Mouse (Mus musculus) hindbrain, embryonic 14.5 days (tissue): Measurements from ENCODE around the gene Notch1. TPM values are rescaled to one million over a fixed set of nuclear protein-coding genes. Genes with fewer than 3 reads are reported as not detected.

ENCODE experiments used
- ATAC-seq: fragments of 200-750 bp; cut with Nextera tagmentation; 2 replicates; pipeline ENCODE4 v1.8.0; 2017; ENCODE audit warnings: moderate number of reproducible peaks, mild to moderate bottlenecking, moderate TSS enrichment, moderate library complexity; ENCODE audit not compliant: low FRiP score
- DNase-seq: peaks from one replicate; pipeline ENCODE4 v3.0.0-alpha.2; 2015; ENCODE audit warnings: low spot score
- H3K27ac ChIP-seq: fragments of 300-500 bp; sonication (generic); 2 replicates; pipeline ENCODE4 v1.5.1; 2014; ENCODE audit warnings: mild to moderate bottlenecking, moderate library complexity
- H3K27me3 ChIP-seq: fragments of 300-500 bp; sonication (generic); 2 replicates; pipeline ENCODE4 v1.6.1; 2014; ENCODE audit warnings: mild to moderate bottlenecking, low read length, mixed read lengths; ENCODE audit not compliant: control insufficient read depth, insufficient read depth
- H3K36me3 ChIP-seq: fragments of 300-500 bp; sonication (generic); replicated peaks from 2 replicates; pipeline ENCODE4 v1.6.1; 2014; ENCODE audit not compliant: control insufficient read depth, insufficient read depth
- H3K4me1 ChIP-seq: fragments of 300-500 bp; sonication (generic); replicated peaks from 2 replicates; pipeline ENCODE4 v1.6.1; 2014; ENCODE audit warnings: antibody characterized with exemption, low read length, mixed read lengths; ENCODE audit not compliant: control insufficient read depth, insufficient read depth
- H3K4me2 ChIP-seq: fragments of 300-500 bp; sonication (generic); replicated peaks from 2 replicates; pipeline ENCODE4 v1.6.1; 2014; ENCODE audit warnings: mild to moderate bottlenecking, moderate library complexity
- H3K4me3 ChIP-seq: fragments of 300-500 bp; sonication (generic); replicated peaks from 2 replicates; pipeline ENCODE4 v1.5.1; 2014; ENCODE audit warnings: mild to moderate bottlenecking, low read length
- H3K9ac ChIP-seq: fragments of 300-500 bp; sonication (generic); 2 replicates; pipeline ENCODE4 v1.6.1; 2014
- H3K9me3 ChIP-seq: fragments of 300-500 bp; sonication (generic); 2 replicates; pipeline ENCODE4 v1.6.1; 2016; ENCODE audit warnings: low read length; ENCODE audit not compliant: control insufficient read depth
- WGBS: fragments of 180-500 bp; shearing (Covaris S2); extraction: QIAGEN DNeasy Blood & Tissue Kit; methylation state at CpG from one replicate; pipeline ENCODE4 v1.1.7; 2014; 5-methylcytosine and 5-hydroxymethylcytosine counted together
- polyA plus RNA-seq: library from polyadenylated mRNA; unstranded; fragments of >200 nt; fragmentation: Nextera tagmentation; extraction: Ambion mirVana; gene quantifications from 2 replicates; pipeline ENCODE4 v1.2.1, GENCODE M21; 2014

Notch1 gene
- polyA plus RNA-seq, 1 experiment from 2014 or later = 23.3 TPM

DNA sequence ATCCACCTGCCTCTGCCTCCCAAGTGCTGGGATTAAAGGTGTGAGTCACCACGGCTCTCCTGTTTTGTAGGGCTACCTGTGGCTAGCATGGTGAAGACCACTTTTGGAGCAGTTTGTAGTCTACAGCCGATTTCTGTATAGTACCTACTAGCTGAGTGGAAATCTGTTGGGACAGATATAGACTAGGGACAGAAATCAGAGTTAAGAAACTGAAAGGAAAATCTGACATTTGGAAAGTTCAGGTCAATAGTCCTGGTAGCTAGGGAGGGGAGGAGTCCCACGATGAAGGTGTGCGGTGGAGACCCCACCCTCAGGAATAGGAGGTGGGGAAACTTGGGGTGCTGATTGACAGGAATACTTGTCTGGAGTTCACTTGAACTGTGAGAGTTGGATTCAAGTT, 5.9 kb upstream of the Notch1 start:
- no peaks in the 10 kb centered on the region for H3K4me1 ChIP-seq
- no peaks in the 10 kb centered on the region for H3K9me3 ChIP-seq
- no peak overlapping the region for H3K4me3 ChIP-seq
- no peak for ATAC-seq
- no peaks in the 10 kb centered on the region for H3K36me3 ChIP-seq
- no peaks in the 10 kb centered on the region for H3K27me3 ChIP-seq
- DNase-seq = no peak
- 95% methylated on average over 4 of the region's 4 CpGs for WGBS
- no peak overlapping the region for H3K9ac ChIP-seq
- no peak overlapping the region for H3K27ac ChIP-seq
- no peak overlapping the region for H3K4me2 ChIP-seq

DNA sequence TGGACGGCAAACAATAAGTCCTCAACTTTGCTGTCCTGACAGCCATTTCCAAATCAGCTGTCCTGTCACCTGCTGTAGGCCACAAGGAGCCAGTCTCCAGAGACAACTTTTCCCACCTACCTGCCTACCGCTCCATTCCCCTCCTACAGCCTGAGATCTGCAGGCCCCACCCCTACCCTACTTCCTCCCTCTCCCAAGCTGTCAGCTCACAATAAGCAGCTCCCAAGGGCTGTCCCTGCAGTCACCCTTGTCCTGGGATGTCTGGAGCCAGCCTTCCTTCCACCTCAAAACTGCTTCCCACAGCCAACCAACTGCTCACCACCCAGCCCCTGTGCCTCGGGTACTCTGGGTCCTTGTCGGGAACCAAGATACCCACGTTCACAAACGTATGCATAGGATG, 3.3 kb upstream of the Notch1 start:
- Histone ChIP-seq H3K27me3 (no peaks in the 10 kb centered on the region), H3K9ac (no peak overlapping the region), H3K27ac (no peak overlapping the region), H3K36me3 (no peaks in the 10 kb centered on the region), H3K4me1 (peaks cover 8% of the 10 kb centered on the region; the same call in 1 of the 2 replicates), H3K4me3 (no peak overlapping the region), H3K9me3 (no peaks in the 10 kb centered on the region), H3K4me2 (no peak overlapping the region)
- DNase-seq = no peak
- WGBS = 95% methylated on average over 6 of the region's 6 CpGs
- no peak for ATAC-seq

DNA sequence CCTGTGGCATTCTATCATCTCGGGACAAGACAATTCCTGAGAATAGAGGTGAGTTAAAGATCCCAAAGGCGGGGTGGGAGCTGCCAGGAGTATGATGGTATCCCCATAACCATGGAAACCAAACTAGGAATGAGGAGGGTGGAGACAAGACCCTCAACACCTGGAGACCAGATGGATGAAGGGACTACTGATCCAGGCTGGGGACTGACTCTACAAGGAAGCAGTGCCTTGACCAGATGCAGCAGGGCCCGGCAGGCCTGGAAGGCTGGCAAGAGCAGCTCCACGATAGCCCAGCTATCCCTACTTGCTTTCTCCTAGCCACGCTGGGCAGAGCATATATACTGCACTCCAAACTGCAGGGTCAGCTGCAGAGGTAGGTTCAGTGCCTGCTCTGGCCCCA, 524 bp upstream of the Notch1 start:
- DNase-seq = no peak
- Histone ChIP-seq H3K27me3 (no peaks in the 10 kb centered on the region), H3K9me3 (no peaks in the 10 kb centered on the region), H3K9ac (no peak overlapping the region), H3K4me1 (peaks cover 8% of the 10 kb centered on the region; the same call in 1 of the 2 replicates), H3K4me2 (no peak overlapping the region), H3K27ac (no peak overlapping the region), H3K4me3 (no peak overlapping the region), H3K36me3 (no peaks in the 10 kb centered on the region)
- no peak for ATAC-seq
- 90% methylated on average over 5 of the region's 5 CpGs for WGBS

DNA sequence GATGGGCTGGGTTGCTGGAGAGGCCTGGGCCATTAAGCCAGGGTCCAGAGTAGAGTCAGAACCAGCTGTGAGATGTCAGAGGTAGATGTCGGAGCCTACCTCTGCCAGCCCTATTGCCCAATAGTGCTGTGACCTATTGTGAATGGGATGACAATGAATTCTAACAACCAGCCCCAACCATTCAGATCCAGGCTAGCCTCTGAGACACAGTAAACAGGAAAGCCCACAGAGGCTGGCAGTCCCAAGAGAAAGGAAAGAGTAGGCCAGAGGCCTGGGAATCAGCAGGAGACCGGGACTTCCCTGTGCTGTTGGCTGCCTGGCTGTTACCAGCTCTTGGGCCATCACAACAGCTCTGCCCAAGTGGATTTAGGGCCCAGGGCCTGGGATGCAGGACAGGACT, 1.1 kb downstream of the Notch1 start:
- 65% methylated on average over 2 of the region's 2 CpGs for WGBS
- DNase-seq (no peak), ATAC-seq (no peak)
- H3K4me1 ChIP-seq = peaks cover 8% of the 10 kb centered on the region; the same call in 1 of the 2 replicates
- H3K4me3 ChIP-seq = no peak overlapping the region
- H3K27ac ChIP-seq = no peak overlapping the region
- no peaks in the 10 kb centered on the region for H3K27me3 ChIP-seq
- no peaks in the 10 kb centered on the region for H3K36me3 ChIP-seq
- H3K9me3 ChIP-seq = no peaks in the 10 kb centered on the region
- H3K4me2 ChIP-seq = no peak overlapping the region
- no peak overlapping the region for H3K9ac ChIP-seq

DNA sequence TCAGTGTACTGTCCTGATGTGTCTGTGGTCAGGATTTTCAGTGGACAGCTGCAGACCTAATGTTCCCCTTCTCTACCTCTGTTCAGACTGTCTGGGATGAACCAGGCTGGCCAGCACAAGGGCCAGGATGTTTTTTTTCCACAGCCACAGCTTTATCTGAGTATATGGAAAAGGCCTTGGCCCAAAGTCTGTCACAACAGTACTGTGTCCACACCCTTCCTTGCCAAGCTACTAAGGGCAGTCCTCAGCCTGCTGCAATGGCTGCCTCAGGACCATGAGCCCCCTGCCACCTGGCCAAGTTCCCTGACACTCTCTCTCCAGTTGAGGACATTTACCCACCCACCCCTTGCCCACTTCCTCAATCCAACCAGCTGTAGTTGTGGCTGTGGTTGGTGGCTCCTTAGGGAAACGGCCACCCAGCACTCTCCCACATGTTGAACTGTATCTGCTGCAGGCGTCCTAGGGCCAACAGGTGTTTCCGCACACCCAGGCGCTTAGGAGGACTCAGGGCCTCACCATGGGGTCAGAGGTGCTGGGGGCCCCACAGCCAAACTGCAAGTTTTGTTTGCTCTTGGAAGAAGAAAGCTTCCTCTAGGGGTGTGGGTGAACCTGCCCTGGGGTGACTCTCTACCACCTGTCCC, 3.2 kb downstream of the Notch1 start:
- peaks cover 8% of the 10 kb centered on the region; the same call in 1 of the 2 replicates for H3K4me1 ChIP-seq

DNA sequence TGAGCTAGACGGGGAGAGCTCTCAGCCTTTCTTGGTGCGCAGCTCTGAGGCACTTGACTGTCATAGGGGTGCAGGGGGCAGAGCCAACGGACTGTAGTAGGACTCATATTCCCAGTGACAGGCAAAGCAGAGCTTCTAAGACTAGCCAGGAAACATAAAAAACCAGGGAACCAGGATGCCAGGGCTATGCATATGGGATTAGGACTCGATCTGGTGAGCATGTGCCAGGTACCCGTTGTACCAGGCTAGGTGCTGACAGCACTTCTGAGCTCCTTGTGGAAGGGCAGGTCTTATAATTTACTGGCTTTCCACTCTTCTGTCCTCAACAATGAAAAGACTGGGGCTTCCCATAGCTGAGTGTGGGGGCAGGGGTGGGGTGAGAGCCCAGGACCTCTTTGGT, 7.8 kb downstream of the Notch1 start:
- WGBS = 76% methylated on average over 5 of the region's 5 CpGs
- Histone ChIP-seq H3K36me3 (no peaks in the 10 kb centered on the region), H3K9ac (no peak overlapping the region), H3K9me3 (no peaks in the 10 kb centered on the region), H3K4me1 (peaks cover 21% of the 10 kb centered on the region), H3K4me3 (no peak overlapping the region), H3K27ac (peak overlapping the region; percentile 34), H3K4me2 (no peak overlapping the region), H3K27me3 (peaks cover 12% of the 10 kb centered on the region)
- no peak for DNase-seq
- ATAC-seq = no peak

More for the DNA sequence above, 3.2 kb downstream of the Notch1 start:
- 85% methylated on average over 4 of the region's 4 CpGs for WGBS
- DNase-seq (no peak), ATAC-seq (no peak)
- H3K9ac ChIP-seq = no peak overlapping the region
- no peak overlapping the region for H3K27ac ChIP-seq
- H3K4me2 ChIP-seq = no peak overlapping the region
- H3K27me3 ChIP-seq = no peaks in the 10 kb centered on the region
- no peaks in the 10 kb centered on the region for H3K9me3 ChIP-seq
- no peaks in the 10 kb centered on the region for H3K36me3 ChIP-seq
- no peak overlapping the region for H3K4me3 ChIP-seq

DNA sequence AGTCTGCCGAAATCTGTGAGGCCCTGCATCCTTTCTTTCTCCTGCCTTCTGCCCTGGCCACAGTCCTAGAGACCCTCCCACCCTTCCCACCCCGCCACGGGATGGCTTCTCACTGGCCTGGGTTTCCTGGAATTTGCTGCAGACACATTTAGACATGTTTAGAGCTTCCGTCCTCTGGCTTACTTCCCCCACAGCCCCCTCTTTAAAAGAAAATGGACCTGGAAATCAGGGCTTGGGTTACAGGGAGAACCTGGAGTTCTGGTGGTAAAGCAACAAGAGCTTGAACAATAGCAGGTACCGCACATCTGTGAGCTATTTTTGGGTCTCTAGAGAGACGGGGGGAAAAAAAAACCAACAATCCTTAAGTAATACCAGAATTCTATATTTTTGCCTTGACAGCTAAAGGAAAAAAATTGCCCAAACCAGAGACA, 8.5 kb downstream of the Notch1 start:
- no peak for ATAC-seq
- no peaks in the 10 kb centered on the region for H3K36me3 ChIP-seq
- WGBS = 25% methylated on average over 6 of the region's 6 CpGs
- no peaks in the 10 kb centered on the region for H3K9me3 ChIP-seq
- H3K27ac ChIP-seq = peak overlapping the region; percentile 44
- H3K4me2 ChIP-seq = no peak overlapping the region; the same call in 1 of the 2 replicates
- no peak for DNase-seq
- peaks cover 26% of the 10 kb centered on the region for H3K4me1 ChIP-seq
- no peak overlapping the region for H3K4me3 ChIP-seq
- H3K27me3 ChIP-seq = peaks cover 19% of the 10 kb centered on the region
- no peak overlapping the region for H3K9ac ChIP-seq

DNA sequence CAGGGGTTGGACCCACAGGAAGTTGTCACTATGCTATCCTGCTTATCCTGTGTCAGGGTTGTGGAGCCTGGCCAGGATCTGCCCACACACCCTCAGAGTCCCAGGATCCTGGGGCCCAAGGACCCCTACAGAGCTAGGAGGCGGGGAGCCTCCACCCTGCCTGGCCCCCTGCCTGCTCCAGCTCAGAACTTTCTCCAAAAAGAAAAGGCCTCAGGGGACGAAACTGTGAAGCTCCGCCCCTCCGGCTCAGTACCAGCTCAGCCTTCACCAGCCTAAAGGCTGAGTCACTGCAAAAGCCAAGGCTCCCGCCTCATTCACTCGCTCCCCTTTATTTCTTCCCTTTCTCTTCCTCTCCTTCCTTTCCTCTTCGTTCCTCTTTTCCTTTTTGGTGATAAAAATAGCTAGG, 9.0 kb downstream of the Notch1 start:
- H3K4me1 ChIP-seq = peaks cover 31% of the 10 kb centered on the region
- peaks cover 19% of the 10 kb centered on the region for H3K27me3 ChIP-seq
- H3K36me3 ChIP-seq = no peaks in the 10 kb centered on the region
- DNase-seq (no peak), ATAC-seq (no peak; the same call in 1 of the 2 replicates)
- WGBS = 9% methylated on average over 7 of the region's 7 CpGs
- H3K27ac ChIP-seq = peak overlapping the region; percentile 44
- no peak overlapping the region for H3K4me3 ChIP-seq
- no peaks in the 10 kb centered on the region for H3K9me3 ChIP-seq
- H3K9ac ChIP-seq = no peak overlapping the region
- no peak overlapping the region; the same call in 1 of the 2 replicates for H3K4me2 ChIP-seq

DNA sequence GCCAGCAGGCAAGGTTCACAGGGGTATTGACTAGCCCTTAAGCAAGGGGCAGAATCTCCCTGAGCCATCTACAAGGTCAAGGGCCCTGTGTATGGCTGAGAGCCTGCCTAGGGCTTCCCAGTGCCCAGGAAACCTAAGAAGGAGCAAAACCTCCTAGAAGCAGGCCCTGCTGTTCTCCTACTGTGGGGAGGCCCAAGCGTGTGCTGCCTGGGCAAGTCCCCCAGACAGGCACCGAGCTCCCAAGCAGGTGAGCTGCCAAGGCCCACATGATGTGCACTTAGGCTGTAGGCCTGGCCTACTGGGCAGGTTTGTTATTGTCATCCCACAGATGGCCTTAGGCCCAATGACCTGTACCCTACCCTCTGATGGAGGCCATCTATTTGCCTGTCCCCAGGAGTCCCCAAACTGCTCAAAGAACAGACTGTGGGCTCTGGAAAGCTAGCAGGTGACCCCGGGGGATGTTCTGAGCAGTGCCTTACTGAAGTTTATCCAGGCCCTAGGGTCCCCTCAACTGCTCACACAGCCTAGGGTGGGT, 9.7 kb downstream of the Notch1 start:
- Histone ChIP-seq H3K4me1 (peaks cover 38% of the 10 kb centered on the region), H3K9ac (no peak overlapping the region)

More for the DNA sequence above, 9.7 kb downstream of the Notch1 start:
- Histone ChIP-seq H3K27ac (peak overlapping the region; percentile 44), H3K4me3 (no peak overlapping the region), H3K27me3 (peaks cover 23% of the 10 kb centered on the region), H3K9me3 (no peaks in the 10 kb centered on the region), H3K4me2 (no peak overlapping the region; the same call in 1 of the 2 replicates), H3K36me3 (no peaks in the 10 kb centered on the region)
- no peak for DNase-seq
- WGBS = 88% methylated on average over 3 of the region's 3 CpGs
- ATAC-seq = no peak
